In genomic region chr6:136548041-136548770, GRCm38 (mm10) we compare ENCODE assay signal across 8 mouse cellular contexts. TPM values are rescaled to one million over a fixed set of nuclear protein-coding genes. Genes with fewer than 3 reads are reported as not detected.
DNase-seq lines count a peak whose midpoint lies in the region; ATAC-seq lines count a peak whose summit lies in the region.

No protein-coding gene starts in this region.

- H3K36me3 ChIP-seq in heart, embryonic 10.5 days: no peaks in the 10 kb centered on the region
- H3K36me3 ChIP-seq in stomach, embryonic 15.5 days: no peaks in the 10 kb centered on the region
- no peaks in the 10 kb centered on the region for H3K36me3 ChIP-seq in liver, embryonic 12.5 days

- peaks cover 22% of the 10 kb centered on the region for H3K4me1 ChIP-seq in heart, embryonic 10.5 days
- H3K4me1 ChIP-seq in stomach, embryonic 15.5 days: peaks cover 2% of the 10 kb centered on the region; the same call in 1 of the 2 replicates
- H3K4me1 ChIP-seq in liver, embryonic 12.5 days: peaks cover 50% of the 10 kb centered on the region

- peak; percentile 28 for DNase-seq in kidney, adult 18-20 months
- no peak for DNase-seq in kidney, postnatal 4 days
- peak; percentile 82 to 89 for DNase-seq in cerebellum, postnatal 14 days
- no peak for DNase-seq in heart, embryonic 10.5 days (ENCODE audit: low spot score)
- DNase-seq in kidney, postnatal 10 days: peak; percentile 66
- peak; percentile 62 for DNase-seq in lung, postnatal 14 days

- H3K4me2 ChIP-seq in stomach, embryonic 15.5 days: no peak overlapping the region
- H3K4me2 ChIP-seq in liver, embryonic 12.5 days: no peak overlapping the region

- no peak overlapping the region for H3K9ac ChIP-seq in stomach, embryonic 15.5 days
- H3K9ac ChIP-seq in liver, embryonic 12.5 days: no peak overlapping the region

- 79% methylated on average over 6 of the region's 6 CpGs for WGBS in heart, embryonic 10.5 days
- 70% methylated on average over 6 of the region's 6 CpGs for WGBS in stomach, embryonic 15.5 days
- 81% methylated on average over 6 of the region's 6 CpGs for WGBS in liver, embryonic 12.5 days (ENCODE audit: insufficient replicate concordance)

- H3K27ac ChIP-seq in heart, embryonic 10.5 days: peak overlapping the region; percentile 70
- peak overlapping the region; percentile 44; the same call in 1 of the 2 replicates for H3K27ac ChIP-seq in stomach, embryonic 15.5 days
- H3K27ac ChIP-seq in liver, embryonic 12.5 days: no peak overlapping the region

- H3K27me3 ChIP-seq in heart, embryonic 10.5 days (ENCODE audit: insufficient read depth, poor library complexity, severe bottlenecking): no peaks in the 10 kb centered on the region
- no peaks in the 10 kb centered on the region for H3K27me3 ChIP-seq in stomach, embryonic 15.5 days (replicated peaks)
- no peaks in the 10 kb centered on the region for H3K27me3 ChIP-seq in liver, embryonic 12.5 days (replicated peaks)

- no peaks in the 10 kb centered on the region for H3K9me3 ChIP-seq in heart, embryonic 10.5 days
- H3K9me3 ChIP-seq in stomach, embryonic 15.5 days: no peaks in the 10 kb centered on the region
- H3K9me3 ChIP-seq in liver, embryonic 12.5 days (replicated peaks): no peaks in the 10 kb centered on the region

- no peak overlapping the region for H3K4me3 ChIP-seq in heart, embryonic 10.5 days
- no peak overlapping the region for H3K4me3 ChIP-seq in stomach, embryonic 15.5 days (replicated peaks)
- no peak overlapping the region for H3K4me3 ChIP-seq in liver, embryonic 12.5 days

- 0 out of 2 replicates have a peak, but pooled peaks have one; percentile 43 for ATAC-seq in stomach, embryonic 15.5 days (ENCODE audit: insufficient read depth, low FRiP score, low read depth)
- ATAC-seq in liver, embryonic 12.5 days: no peak

RNA-seq across cellular contexts. Expression of gene Atf7ip, which starts 42.2 kb away (rescaled TPM):
- 37.7 and 42.4 TPM in 2 replicates for polyA plus RNA-seq in heart, embryonic 10.5 days (2016; fragmentation: Nextera tagmentation; extraction: Ambion mirVana)
- 34.6 and 38.1 TPM in 2 replicates for polyA plus RNA-seq in stomach, embryonic 15.5 days (2015; fragmentation: Nextera tagmentation; extraction: Ambion mirVana)
- polyA plus RNA-seq in liver, embryonic 12.5 days (2016; fragmentation: Nextera tagmentation; extraction: Ambion mirVana): 23.2 and 24.8 TPM in 2 replicates

Comparison
In these comparisons a context has a peak if more than half of its experiments do, and no peak if none do; other contexts are left out.
1. DNase-seq: peak in kidney, adult 18-20 months (single experiment), cerebellum, postnatal 14 days (2 of 2), kidney, postnatal 10 days (single experiment) and lung, postnatal 14 days (single experiment); none in kidney, postnatal 4 days (0 of 2) and heart, embryonic 10.5 days (single experiment).